Comparison of ENCODE assay signal across 8 mouse cellular contexts in the genomic region with DNA sequence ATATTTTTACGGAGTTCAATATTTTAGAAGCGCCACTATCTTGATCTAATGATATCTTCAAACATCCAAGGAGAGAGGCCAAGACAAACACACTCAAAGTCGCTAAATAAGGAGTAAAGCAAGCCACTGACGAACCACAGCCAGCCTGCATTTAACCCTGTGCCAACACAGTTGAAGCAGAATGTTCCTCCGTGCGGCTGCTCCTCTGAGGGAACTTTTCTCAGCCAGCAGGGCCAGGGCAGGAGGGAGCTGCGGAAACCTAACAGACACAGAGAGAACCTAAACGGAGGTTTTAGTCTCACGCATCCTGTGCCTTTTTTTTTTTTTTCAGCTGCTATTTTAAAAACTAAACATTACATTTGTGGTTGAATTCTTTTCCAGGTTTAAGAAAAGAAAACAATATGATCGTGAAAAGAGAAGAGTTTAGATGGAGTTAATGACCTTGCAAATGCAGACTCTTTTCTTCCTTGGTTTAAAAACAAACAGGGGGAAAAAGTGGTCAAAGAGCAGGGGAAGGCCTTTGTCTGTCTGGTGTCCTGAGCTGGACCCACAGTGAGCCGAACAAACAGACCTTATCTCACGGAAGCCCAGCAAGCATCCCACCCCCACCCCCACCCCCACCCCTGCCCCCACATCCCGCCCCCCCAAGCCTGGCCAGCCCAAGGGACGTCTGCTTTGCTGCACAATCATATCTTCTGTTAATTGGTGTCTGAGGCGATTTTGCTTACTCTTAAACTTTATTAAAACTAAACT. TPM values are rescaled to one million over a fixed set of nuclear protein-coding genes. Genes with fewer than 3 reads are reported as not detected.
DNase-seq lines count a peak whose midpoint lies in the region; ATAC-seq and TF ChIP-seq lines count a peak whose summit lies in the region.

No protein-coding gene starts in this region.

- no peaks in the 10 kb centered on the region for H3K36me3 ChIP-seq in hindbrain, postnatal 0 days (ENCODE audit: insufficient read depth, low read length)
- no peaks in the 10 kb centered on the region for H3K36me3 ChIP-seq in hindbrain, embryonic 16.5 days (ENCODE audit: control insufficient read depth, insufficient read depth, low read length)
- H3K36me3 ChIP-seq in heart, embryonic 14.5 days (ENCODE audit: control insufficient read depth, insufficient read depth, low read length), result no peaks in the 10 kb centered on the region

- WGBS in hindbrain, postnatal 0 days, result 26% methylated on average over 15 of the region's 15 CpGs
- WGBS in hindbrain, embryonic 16.5 days, result 26% methylated on average over 15 of the region's 15 CpGs
- 14% methylated on average over 15 of the region's 15 CpGs for WGBS in bone marrow, adult 2 months
- WGBS in heart, embryonic 14.5 days, result 25% methylated on average over 15 of the region's 15 CpGs

- no peak overlapping the region for H3K4me3 ChIP-seq in hindbrain, postnatal 0 days (ENCODE audit: low read length)
- H3K4me3 ChIP-seq in hindbrain, embryonic 16.5 days (ENCODE audit: low read length), result no peak overlapping the region
- no peak overlapping the region for H3K4me3 ChIP-seq in bone marrow, adult 2 months (replicated peaks; ENCODE audit: control insufficient read depth, low read depth, low read length)
- no peak overlapping the region for H3K4me3 ChIP-seq in heart, embryonic 14.5 days (ENCODE audit: control insufficient read depth in 1 of 2, insufficient read depth in 1 of 2, low read depth in 1 of 2, low read length in 2 of 2)

- peak; percentile 32 for DNase-seq in hindbrain, postnatal 0 days (ENCODE audit: low spot score)
- DNase-seq in lung, postnatal 25 days (ENCODE audit: low spot score), result peak; percentile 48
- DNase-seq in frontal cortex, postnatal 10 days (ENCODE audit: low spot score in 2 of 2), result no peak
- DNase-seq in adipocyte (ENCODE audit: low spot score), result no peak
- no peak for DNase-seq in spleen, adult 18-20 months

- no peak for ATAC-seq in hindbrain, postnatal 0 days
- no peak for ATAC-seq in hindbrain, embryonic 16.5 days
- no peak for ATAC-seq in heart, embryonic 14.5 days (ENCODE audit: insufficient number of reproducible peaks, insufficient read depth, low FRiP score, low read depth)

- no peaks in the 10 kb centered on the region for H3K4me1 ChIP-seq in hindbrain, postnatal 0 days (ENCODE audit: insufficient read depth, low read length)
- H3K4me1 ChIP-seq in hindbrain, embryonic 16.5 days (ENCODE audit: control insufficient read depth, insufficient read depth, low read depth, low read length), result no peaks in the 10 kb centered on the region
- H3K4me1 ChIP-seq in bone marrow, adult 2 months (ENCODE audit: control insufficient read depth, insufficient read depth, low read length), result peaks cover 16% of the 10 kb centered on the region
- peaks cover 14 to 17% of the 10 kb centered on the region in 2 experiments for H3K4me1 ChIP-seq in heart, embryonic 14.5 days (ENCODE audit: control insufficient read depth in 2 of 2, insufficient read depth in 2 of 2, low read length in 2 of 2)

- H3K9ac ChIP-seq in hindbrain, postnatal 0 days (replicated peaks; ENCODE audit: low read length), result no peak overlapping the region
- H3K9ac ChIP-seq in hindbrain, embryonic 16.5 days (ENCODE audit: low read depth, low read length), result no peak overlapping the region
- peak overlapping the region; percentile 34; the same call in 1 of the 2 replicates for H3K9ac ChIP-seq in heart, embryonic 14.5 days (ENCODE audit: low read length)

- H3K27me3 ChIP-seq in hindbrain, postnatal 0 days (ENCODE audit: insufficient read depth, low read length), result no peaks in the 10 kb centered on the region
- H3K27me3 ChIP-seq in hindbrain, embryonic 16.5 days (replicated peaks; ENCODE audit: control insufficient read depth, insufficient read depth, low read length), result no peaks in the 10 kb centered on the region
- no peaks in the 10 kb centered on the region for H3K27me3 ChIP-seq in heart, embryonic 14.5 days (ENCODE audit: control insufficient read depth, insufficient read depth, low read length)

- TF ChIP-seq POLR2A in bone marrow, adult 2 months (IDR thresholded peaks at IDR 0.05; ENCODE audit: borderline replicate concordance, control insufficient read depth, low read depth, low read length), result no peak

- H3K9me3 ChIP-seq in hindbrain, postnatal 0 days (ENCODE audit: low read length), result no peaks in the 10 kb centered on the region
- H3K9me3 ChIP-seq in hindbrain, embryonic 16.5 days (ENCODE audit: control insufficient read depth, low read length), result no peaks in the 10 kb centered on the region
- H3K9me3 ChIP-seq in heart, embryonic 14.5 days (ENCODE audit: control insufficient read depth, low read length), result no peaks in the 10 kb centered on the region

- TF ChIP-seq CTCF in hindbrain, postnatal 0 days (IDR thresholded peaks at IDR 0.05; ENCODE audit: low read depth), result no peak
- TF ChIP-seq CTCF in bone marrow, adult 2 months (IDR thresholded peaks at IDR 0.05; ENCODE audit: control insufficient read depth, insufficient read depth, low read length), result no peak

- 0 out of 2 replicates have a peak overlapping the region, but pooled peaks have one; percentile 16 for H3K27ac ChIP-seq in hindbrain, postnatal 0 days
- H3K27ac ChIP-seq in hindbrain, embryonic 16.5 days (ENCODE audit: low read depth, low read length), result no peak overlapping the region
- H3K27ac ChIP-seq in bone marrow, adult 2 months (ENCODE audit: control insufficient read depth, insufficient read depth, low read depth, low read length, poor library complexity), result peak overlapping the region; percentile 36
- peak overlapping the region; percentile 44 to 70; a peak in 3 of 4 replicates for H3K27ac ChIP-seq in heart, embryonic 14.5 days (replicated peaks in 1 of 2; ENCODE audit: control insufficient read depth in 1 of 2, insufficient read depth in 1 of 2, low read depth in 2 of 2, low read length in 2 of 2)

- no peak overlapping the region for H3K4me2 ChIP-seq in hindbrain, postnatal 0 days (ENCODE audit: low read depth, low read length)
- no peak overlapping the region for H3K4me2 ChIP-seq in hindbrain, embryonic 16.5 days (ENCODE audit: low read length)
- peak overlapping the region; percentile 29; the same call in 1 of the 2 replicates for H3K4me2 ChIP-seq in heart, embryonic 14.5 days (ENCODE audit: low read length)

RNA-seq across cellular contexts. Expression of a gene that starts 15.0 kb away (rescaled TPM):
- total RNA-seq in hindbrain, postnatal 0 days (2014; rRNA removed), result 446 TPM in 2 replicates
- 1,059 and 1,161 TPM in 2 replicates for polyA plus RNA-seq in hindbrain, postnatal 0 days (2015; fragmentation: Nextera tagmentation; extraction: Ambion mirVana)
- 786 and 849 TPM in 2 replicates for polyA plus RNA-seq in hindbrain, embryonic 16.5 days (2015; fragmentation: Nextera tagmentation; extraction: Ambion mirVana)
- polyA plus RNA-seq in bone marrow, adult 2 months (2011; ENCODE audit: insufficient read depth, insufficient read length, low replicate concordance, missing spikeins), result 138 and 235 TPM in 2 replicates
- 843 and 883 TPM in 2 replicates for polyA plus RNA-seq in heart, embryonic 14.5 days (2014; fragmentation: Nextera tagmentation; extraction: Ambion mirVana)

Comparison
In these comparisons a context has a peak if more than half of its experiments do, and no peak if none do; other contexts are left out.
1. DNase-seq: peak in hindbrain, postnatal 0 days (single experiment) and lung, postnatal 25 days (single experiment); none in frontal cortex, postnatal 10 days (0 of 2), adipocyte (single experiment) and spleen, adult 18-20 months (0 of 2).